Mouse (Mus musculus): ENCODE measurements at regions not wholly inside any gene's neighbourhood (a gene's known extent, or its start where the extent isn't known, plus 50 kb on each side); places are given as distances from the start of the nearest gene placed in this dataset.

DNA sequence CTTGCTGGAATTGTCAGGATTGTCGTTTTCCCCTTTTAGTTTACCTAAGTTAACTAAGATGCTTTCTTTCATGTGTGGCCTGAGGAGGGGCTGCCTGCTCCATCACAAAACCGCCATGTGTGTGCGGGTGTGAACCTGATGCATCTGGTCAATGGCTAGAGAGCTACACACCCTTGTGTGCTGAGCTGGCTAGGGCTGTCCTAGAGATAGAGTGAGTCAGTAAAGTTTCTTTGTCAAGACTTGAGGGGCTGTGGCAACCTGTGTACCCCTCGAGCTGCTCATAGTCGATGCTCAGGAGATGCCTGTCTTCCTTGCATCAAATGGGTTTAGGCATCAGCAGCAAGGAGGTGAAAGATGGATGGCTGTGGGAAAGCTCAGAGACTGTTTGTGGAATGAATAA, 147.1 kb upstream of the Rtl1 start:
- no peak for TF ChIP-seq POLR2A (IDR thresholded peaks at IDR 0.05; ENCODE audit: borderline replicate concordance, extremely low read depth, low read depth, low read length)
- no peak for TF ChIP-seq CTCF (IDR thresholded peaks at IDR 0.05; ENCODE audit: insufficient read depth, low read length)

Measured in lung, adult 2 months (tissue).